Mouse (Mus musculus) left cerebral cortex, adult 9 months (tissue): ENCODE results near the gene Adgrg2.

ENCODE experiments used
- DNase-seq, 2 experiments: peaks; one replicate each; pipeline ENCODE4 v3.0.0; 2022; ENCODE audit warnings: low spot score in 2 of 2

Adgrg2 gene

DNA sequence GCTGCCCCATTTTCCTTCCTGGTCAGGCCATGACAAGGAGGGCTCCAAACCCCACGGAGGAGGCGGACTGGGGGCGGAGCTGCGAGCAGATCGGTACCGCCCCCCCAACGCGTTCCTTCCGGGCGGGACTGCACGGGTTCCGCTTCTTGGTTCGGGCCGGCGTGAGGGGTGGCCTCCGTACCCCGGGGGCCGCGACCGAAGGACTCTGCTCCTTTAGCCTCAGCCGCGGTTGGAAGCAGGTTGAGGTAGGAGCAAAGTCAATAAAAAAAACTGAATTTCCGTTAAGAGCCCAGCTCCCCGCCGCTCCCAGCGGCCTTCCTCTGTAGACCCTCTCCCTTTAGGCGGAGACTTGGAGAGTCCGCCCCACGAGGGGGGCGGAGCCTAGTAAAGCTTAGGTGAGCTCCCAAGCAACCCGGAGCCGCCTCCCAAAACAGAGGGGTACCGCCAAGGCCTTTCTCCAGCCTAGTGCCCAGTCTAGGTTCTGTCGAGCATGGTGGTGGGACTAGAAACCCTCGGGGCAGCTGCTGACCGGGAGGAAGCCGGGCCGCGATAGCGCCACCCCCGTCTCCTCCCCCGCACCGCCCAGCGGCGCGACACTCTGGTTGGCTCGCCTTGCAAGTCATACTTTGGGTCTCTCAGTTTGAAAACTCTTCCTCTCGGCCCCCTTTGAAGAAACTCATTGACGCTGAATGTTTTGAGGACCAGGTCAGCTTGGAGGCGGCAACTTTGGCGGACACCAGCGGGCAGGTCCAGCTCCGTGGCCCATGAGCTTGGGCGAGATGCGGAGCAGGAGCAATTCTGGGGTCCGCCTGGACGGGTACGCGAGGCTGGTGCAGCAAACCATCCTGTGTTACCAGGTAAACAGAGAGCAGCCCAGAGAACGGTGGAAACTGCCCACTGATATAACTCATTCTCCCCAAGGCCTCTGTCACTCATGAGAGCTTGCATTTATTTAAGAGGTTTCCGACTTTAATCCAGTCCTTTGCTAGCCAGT is 111.9 kb downstream of the Adgrg2 start, which contains the start of gene Phka2:
TSS of gene Phka2 (plus strand) at position 119 of the 994 bp plus-strand sequence.
- peak; percentile 48 to 78 for DNase-seq

DNA sequence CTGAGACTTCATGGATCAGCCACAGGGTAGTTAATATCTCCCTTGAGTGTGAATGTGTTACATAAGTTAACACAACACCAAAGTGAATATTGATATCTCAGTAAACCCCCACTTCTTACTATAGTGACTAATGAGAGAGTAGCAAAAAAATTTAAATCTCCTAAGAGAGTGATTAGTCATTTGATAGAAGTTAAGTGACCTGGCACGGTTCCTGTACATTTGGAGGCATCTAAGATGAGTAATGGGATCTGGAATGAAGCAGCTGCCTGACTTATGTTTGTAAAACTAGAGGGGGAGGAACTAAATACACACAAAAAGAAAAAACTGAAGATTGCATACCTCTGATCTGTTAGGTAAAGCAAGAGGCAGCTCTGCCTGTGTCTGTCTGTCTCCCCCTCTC is 118.6 kb downstream of the Adgrg2 start:
- DNase-seq, result no peak

DNA sequence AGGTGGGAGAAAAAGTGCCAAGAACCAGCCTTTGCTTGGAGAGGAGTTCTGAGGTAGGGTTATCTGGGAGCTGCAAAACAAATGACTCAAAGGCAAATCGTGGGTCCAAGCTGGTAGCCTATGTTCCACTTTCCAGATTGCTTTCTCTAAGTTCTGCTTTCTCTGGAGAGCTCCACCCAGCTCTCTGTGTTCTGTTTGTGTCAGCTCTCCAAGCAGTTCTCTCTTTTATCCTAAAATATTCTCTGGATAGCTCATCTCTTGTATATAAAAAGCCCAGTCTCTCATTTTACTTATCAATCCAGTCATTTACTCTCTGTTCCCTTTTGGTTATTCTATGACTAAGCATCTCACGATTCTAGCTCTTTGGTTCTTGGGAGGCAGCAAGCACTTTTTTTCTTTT is 119.7 kb downstream of the Adgrg2 start:
- DNase-seq, result no peak

DNA sequence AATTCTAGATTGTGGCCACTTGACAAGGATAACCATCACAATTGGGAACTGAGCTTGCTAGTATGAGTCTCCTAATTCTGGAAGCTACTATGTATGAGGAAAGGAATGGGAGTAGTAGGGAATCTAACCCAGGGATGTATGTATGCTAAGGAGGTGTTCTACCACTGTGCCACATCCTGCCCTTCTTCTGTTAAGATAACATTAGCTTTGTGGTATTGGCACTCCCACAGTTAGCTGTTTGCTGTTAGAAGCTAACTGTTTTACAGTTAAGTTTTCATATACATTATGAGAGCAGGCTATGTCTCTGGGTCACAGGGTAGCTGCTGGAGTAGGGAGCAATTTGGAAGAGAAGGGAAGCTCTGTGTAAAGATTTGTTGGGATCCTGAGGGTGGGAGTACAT is 125.5 kb downstream of the Adgrg2 start:
- no peak for DNase-seq

DNA sequence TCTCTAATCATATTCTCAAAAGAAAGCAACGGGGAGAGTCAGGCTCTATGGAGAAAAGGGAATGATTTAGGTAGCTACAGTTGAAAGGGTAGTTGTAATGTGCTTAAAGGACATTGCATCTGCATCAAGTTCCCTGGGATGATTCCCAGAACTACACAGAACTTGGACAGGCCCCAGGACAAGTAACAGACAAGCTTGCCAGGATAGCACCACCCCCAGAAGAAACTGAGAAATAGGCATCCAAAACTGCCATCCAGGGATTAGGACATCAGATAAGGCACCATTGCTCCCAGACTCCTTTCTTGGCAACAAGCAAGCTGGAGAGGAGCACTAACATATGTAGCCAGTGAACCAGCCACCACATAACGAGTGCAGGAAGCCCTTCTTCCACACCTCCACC is 152.3 kb downstream of the Adgrg2 start:
- DNase-seq, result peak in 1 of 2 experiments; percentile 12
